Mouse (Mus musculus): ENCODE data around the gene Osbpl9. TPM values are rescaled to one million over a fixed set of nuclear protein-coding genes. Genes with fewer than 3 reads are reported as not detected.
A peak's percentile ranks its signal among the peaks of the same experiment; 100 is the strongest.

The Osbpl9 gene
- polyA plus RNA-seq, 1 experiment from 2014 or later = 59.6 TPM

DNA sequence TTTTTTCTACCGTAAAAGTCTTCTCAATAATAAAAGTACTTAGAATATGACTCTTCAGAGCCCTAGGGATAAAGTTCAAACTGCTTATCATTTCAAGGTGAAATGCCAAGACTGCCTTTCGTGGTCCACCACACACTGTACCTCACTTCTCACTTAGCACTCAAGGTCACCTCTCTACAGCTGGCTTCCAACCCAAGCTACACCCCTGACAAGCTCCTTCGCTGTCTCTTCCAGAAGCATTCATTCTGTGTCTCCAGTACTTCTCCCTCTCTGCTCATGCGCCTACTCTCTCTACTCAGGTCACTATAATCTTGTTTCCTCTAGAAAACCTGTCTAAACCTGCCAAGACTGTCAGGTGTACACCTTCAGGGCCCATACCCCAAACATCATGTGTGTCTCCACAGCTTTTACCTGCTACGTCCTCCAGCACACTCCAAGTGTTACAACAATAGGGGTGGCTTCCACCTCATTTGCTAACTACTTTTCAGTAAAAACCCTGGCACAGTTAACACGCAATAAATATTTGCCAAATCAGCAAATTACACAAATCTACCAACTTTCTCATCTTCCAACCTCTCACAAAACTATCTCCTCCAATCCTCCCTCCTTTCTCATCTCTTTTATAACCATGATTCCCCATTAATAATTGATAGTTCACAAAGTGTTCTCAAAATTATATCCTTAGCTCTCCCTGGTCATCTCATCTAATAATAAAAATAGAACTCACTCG, 6.0 kb downstream of the Osbpl9 start:
- Histone ChIP-seq H3K9me3 (no peaks in the 10 kb centered on the region), H3K27ac (no peak overlapping the region), H3K4me1 (peaks cover 5% of the 10 kb centered on the region), H3K36me3 (replicated peaks) (0 out of 2 replicates have a peak, but pooled peaks cover 6% of the 10 kb centered on the region), H3K4me3 (no peak overlapping the region), H3K27me3 (ENCODE audit: poor library complexity, severe bottlenecking) (no peaks in the 10 kb centered on the region)
- 88% methylated on average over 7 of the region's 7 CpGs for WGBS
- DNase-seq (ENCODE audit: extremely low spot score, low spot score) = no peak

DNA sequence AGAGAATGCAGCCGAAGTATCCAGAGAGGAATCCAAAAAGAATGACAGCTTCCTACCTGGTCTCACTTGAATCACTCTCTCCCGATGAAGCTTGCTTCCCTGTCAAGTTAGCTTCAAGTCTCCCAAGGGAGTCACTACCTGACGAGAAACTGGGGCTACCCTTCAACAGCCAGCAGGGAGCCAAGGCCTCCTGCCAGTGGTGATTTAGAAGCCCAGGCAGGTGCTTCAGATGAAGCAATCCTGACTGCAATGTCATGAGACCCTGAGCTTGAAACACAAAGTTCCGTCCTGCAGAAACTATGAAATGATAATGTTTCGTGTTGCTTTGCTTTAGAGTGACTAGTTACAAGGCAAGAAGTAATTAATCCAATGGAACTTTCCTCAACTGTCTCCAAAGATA, 8.2 kb downstream of the Osbpl9 start:
- 0 out of 2 replicates have a peak, but pooled peaks cover 6% of the 10 kb centered on the region for H3K36me3 ChIP-seq (replicated peaks)
- no peaks in the 10 kb centered on the region for H3K9me3 ChIP-seq
- DNase-seq (ENCODE audit: extremely low spot score, low spot score) = no peak
- no peaks in the 10 kb centered on the region for H3K4me1 ChIP-seq
- 86% methylated on average over 5 of the region's 5 CpGs for WGBS
- no peak overlapping the region for H3K27ac ChIP-seq
- H3K4me3 ChIP-seq = no peak overlapping the region
- H3K27me3 ChIP-seq (ENCODE audit: poor library complexity, severe bottlenecking) = no peaks in the 10 kb centered on the region

- WGBS = 87% methylated on average over 10 of the region's 10 CpGs
These were observed 10.5 kb downstream of the Osbpl9 start for GRCm38 (mm10) chr4:109191598-109191997.

DNA sequence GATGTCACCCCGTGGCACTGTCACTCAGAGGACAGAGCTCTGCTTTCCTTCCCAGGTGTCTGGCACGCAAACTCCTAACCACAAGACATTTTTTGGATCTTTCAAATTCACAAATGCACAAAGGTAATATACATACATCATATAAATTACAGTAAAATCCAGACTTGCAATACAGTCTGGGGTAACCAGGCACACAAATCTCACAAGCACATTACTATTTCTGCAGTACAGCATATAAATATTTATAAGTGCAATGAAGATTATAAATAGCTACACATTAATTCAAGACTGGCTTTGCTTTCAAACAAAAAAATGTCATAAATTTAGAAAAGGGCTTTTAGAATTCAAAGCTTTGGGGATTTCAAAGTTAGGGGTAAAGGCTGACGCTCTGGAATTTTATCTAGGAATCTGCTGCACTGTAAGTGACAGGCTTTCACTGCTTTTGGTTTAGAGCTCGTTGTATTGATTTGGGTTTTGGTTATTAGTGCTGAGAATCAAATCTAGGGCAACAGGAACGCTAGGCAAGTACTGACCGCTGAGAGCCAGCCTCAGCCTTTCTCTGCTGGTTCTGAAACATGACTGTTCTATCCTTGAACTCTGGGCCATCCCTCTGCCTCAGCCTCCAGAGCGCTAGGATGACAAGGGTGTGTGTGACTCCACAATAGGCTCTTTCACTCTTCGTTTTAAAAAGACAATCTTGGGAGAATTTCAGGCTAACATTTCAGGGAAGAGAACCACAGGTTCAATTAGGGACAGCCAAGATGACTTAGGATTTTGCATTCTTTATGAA, 16.3 kb downstream of the Osbpl9 start:
- no peaks in the 10 kb centered on the region for H3K27me3 ChIP-seq (ENCODE audit: poor library complexity, severe bottlenecking)
- no peak for DNase-seq (ENCODE audit: extremely low spot score, low spot score)
- no peak overlapping the region for H3K4me3 ChIP-seq
- WGBS = 88% methylated on average over 8 of the region's 8 CpGs
- H3K4me1 ChIP-seq = no peaks in the 10 kb centered on the region
- no peaks in the 10 kb centered on the region for H3K9me3 ChIP-seq
- no peaks in the 10 kb centered on the region for H3K36me3 ChIP-seq (replicated peaks)
- H3K27ac ChIP-seq = no peak overlapping the region

More at GRCm38 (mm10) chr4:109191598-109191997, 10.5 kb downstream of the Osbpl9 start:
- H3K36me3 ChIP-seq (replicated peaks) = no peaks in the 10 kb centered on the region
- H3K27me3 ChIP-seq (ENCODE audit: poor library complexity, severe bottlenecking) = no peaks in the 10 kb centered on the region
- H3K9me3 ChIP-seq = no peaks in the 10 kb centered on the region
- DNase-seq (ENCODE audit: extremely low spot score, low spot score) = no peak
- no peak overlapping the region for H3K4me3 ChIP-seq
- H3K4me1 ChIP-seq = no peaks in the 10 kb centered on the region
- no peak overlapping the region for H3K27ac ChIP-seq

DNA sequence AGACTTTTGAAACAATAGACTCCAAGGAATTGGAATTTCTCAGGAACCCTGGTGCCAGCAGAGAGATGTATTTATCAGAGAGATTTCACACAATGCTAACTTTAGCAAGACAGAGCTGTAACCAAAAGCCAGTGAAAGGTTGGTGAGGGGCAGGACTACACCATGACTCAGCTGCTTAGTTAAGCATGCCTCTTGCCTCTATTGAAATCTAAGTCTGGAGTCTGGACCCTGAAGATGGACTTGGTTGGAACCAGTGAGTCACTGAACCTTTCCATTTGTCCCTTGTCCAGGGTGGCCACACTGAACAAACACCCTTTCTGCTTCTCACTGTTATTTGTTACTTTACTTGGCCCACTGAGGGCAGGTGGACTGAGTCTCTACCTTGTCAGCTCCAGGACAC, 26.4 kb downstream of the Osbpl9 start:
- Histone ChIP-seq H3K36me3 (replicated peaks) (peaks cover 6% of the 10 kb centered on the region), H3K27ac (no peak overlapping the region), H3K9me3 (no peaks in the 10 kb centered on the region; the same call in 1 of the 2 replicates), H3K4me3 (no peak overlapping the region), H3K27me3 (ENCODE audit: poor library complexity, severe bottlenecking) (no peaks in the 10 kb centered on the region), H3K4me1 (peaks cover 19% of the 10 kb centered on the region)
- no peak for DNase-seq (ENCODE audit: extremely low spot score, low spot score)

GRCm38 (mm10) chr4:109173775-109174440, 28.2 kb downstream of the Osbpl9 start:
- peak overlapping the region; percentile 72 for H3K27ac ChIP-seq
- H3K36me3 ChIP-seq (replicated peaks) = peaks cover 6% of the 10 kb centered on the region
- no peaks in the 10 kb centered on the region for H3K27me3 ChIP-seq (ENCODE audit: poor library complexity, severe bottlenecking)
- 55% methylated on average over 7 of the region's 7 CpGs for WGBS
- H3K4me1 ChIP-seq = peaks cover 19% of the 10 kb centered on the region
- no peak for DNase-seq (ENCODE audit: extremely low spot score, low spot score)
- no peaks in the 10 kb centered on the region; the same call in 1 of the 2 replicates for H3K9me3 ChIP-seq
- H3K4me3 ChIP-seq = no peak overlapping the region

DNA sequence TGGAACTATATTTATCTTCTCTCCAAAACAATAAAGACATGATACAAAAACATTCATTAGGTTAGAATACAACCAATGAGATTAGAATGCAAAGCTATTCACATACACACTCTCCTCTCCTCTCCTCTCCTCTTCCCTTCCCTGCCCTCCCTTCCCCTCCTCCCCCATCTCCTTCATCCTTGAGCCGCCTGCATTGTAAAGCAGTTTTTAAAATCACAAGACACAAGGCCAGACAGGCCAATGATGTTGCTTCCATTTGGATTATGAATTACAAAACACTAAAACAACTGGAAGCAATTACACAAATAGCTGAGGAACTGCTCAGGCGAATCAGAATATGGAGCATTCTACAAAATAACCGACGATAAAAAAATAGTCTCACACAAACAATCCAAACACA, 28.7 kb downstream of the Osbpl9 start:
- H3K36me3 ChIP-seq (replicated peaks) = peaks cover 6% of the 10 kb centered on the region
- no peaks in the 10 kb centered on the region for H3K27me3 ChIP-seq (ENCODE audit: poor library complexity, severe bottlenecking)
- H3K9me3 ChIP-seq = no peaks in the 10 kb centered on the region; the same call in 1 of the 2 replicates
- H3K4me3 ChIP-seq = no peak overlapping the region
- 70% methylated on average over 4 of the region's 4 CpGs for WGBS
- no peak for DNase-seq (ENCODE audit: extremely low spot score, low spot score)
- H3K4me1 ChIP-seq = peaks cover 19% of the 10 kb centered on the region
- H3K27ac ChIP-seq = peak overlapping the region; percentile 72

- 43% methylated on average over 12 of the region's 12 CpGs for WGBS
These were observed 36.4 kb downstream of the Osbpl9 start for GRCm38 (mm10) chr4:109165521-109166173.

GRCm38 (mm10) chr4:109156481-109157261, 45.4 kb downstream of the Osbpl9 start:
- 0 out of 2 replicates have a peak overlapping the region, but pooled peaks have one; percentile 11 for H3K27ac ChIP-seq

More at GRCm38 (mm10) chr4:109165521-109166173, 36.4 kb downstream of the Osbpl9 start:
- H3K9me3 ChIP-seq = no peaks in the 10 kb centered on the region
- no peak overlapping the region for H3K4me3 ChIP-seq
- no peaks in the 10 kb centered on the region for H3K27me3 ChIP-seq (ENCODE audit: poor library complexity, severe bottlenecking)
- DNase-seq (ENCODE audit: extremely low spot score, low spot score) = peak; percentile 66
- no peaks in the 10 kb centered on the region for H3K4me1 ChIP-seq
- no peak overlapping the region for H3K27ac ChIP-seq
- no peaks in the 10 kb centered on the region for H3K36me3 ChIP-seq (replicated peaks)

GRCm38 (mm10) chr4:109156073-109156472, 46.0 kb downstream of the Osbpl9 start:
- Histone ChIP-seq H3K36me3 (replicated peaks) (peaks cover 5% of the 10 kb centered on the region; the same call in 1 of the 2 replicates), H3K4me1 (peaks cover 17% of the 10 kb centered on the region), H3K27me3 (ENCODE audit: poor library complexity, severe bottlenecking) (no peaks in the 10 kb centered on the region), H3K4me3 (no peak overlapping the region), H3K27ac (no peak overlapping the region), H3K9me3 (no peaks in the 10 kb centered on the region)
- 83% methylated on average over 6 of the region's 6 CpGs for WGBS
- DNase-seq (ENCODE audit: extremely low spot score, low spot score) = no peak

More at GRCm38 (mm10) chr4:109156481-109157261, 45.4 kb downstream of the Osbpl9 start:
- 42% methylated on average over 24 of the region's 24 CpGs for WGBS
- H3K4me1 ChIP-seq = peaks cover 17% of the 10 kb centered on the region
- H3K36me3 ChIP-seq (replicated peaks) = peaks cover 5% of the 10 kb centered on the region; the same call in 1 of the 2 replicates
- no peaks in the 10 kb centered on the region for H3K27me3 ChIP-seq (ENCODE audit: poor library complexity, severe bottlenecking)
- 0 out of 2 replicates have a peak overlapping the region, but pooled peaks have one; percentile 1 for H3K4me3 ChIP-seq
- H3K9me3 ChIP-seq = no peaks in the 10 kb centered on the region
- DNase-seq (ENCODE audit: extremely low spot score, low spot score) = no peak

GRCm38 (mm10) chr4:109150214-109150613, 51.9 kb downstream of the Osbpl9 start:
- 73% methylated on average over 2 of the region's 2 CpGs for WGBS
- no peak overlapping the region for H3K4me3 ChIP-seq
- H3K9me3 ChIP-seq = no peaks in the 10 kb centered on the region
- H3K27me3 ChIP-seq (ENCODE audit: poor library complexity, severe bottlenecking) = no peaks in the 10 kb centered on the region
- 0 out of 2 replicates have a peak, but pooled peaks cover 5% of the 10 kb centered on the region for H3K4me1 ChIP-seq
- no peak overlapping the region for H3K27ac ChIP-seq
- peaks cover 5% of the 10 kb centered on the region; the same call in 1 of the 2 replicates for H3K36me3 ChIP-seq (replicated peaks)
- no peak for DNase-seq (ENCODE audit: extremely low spot score, low spot score)

Measured in forebrain, embryonic 10.5 days (tissue).